Mouse (Mus musculus) spleen, postnatal 36 days (tissue): ENCODE measurements around the gene Hectd3.

Source experiments
- DNase-seq, 2 experiments: peaks; one replicate each; pipeline ENCODE4 v3.0.0; 2022; ENCODE audit warnings: low spot score in 2 of 2, mixed read lengths in 1 of 2

Gene Hectd3

DNA sequence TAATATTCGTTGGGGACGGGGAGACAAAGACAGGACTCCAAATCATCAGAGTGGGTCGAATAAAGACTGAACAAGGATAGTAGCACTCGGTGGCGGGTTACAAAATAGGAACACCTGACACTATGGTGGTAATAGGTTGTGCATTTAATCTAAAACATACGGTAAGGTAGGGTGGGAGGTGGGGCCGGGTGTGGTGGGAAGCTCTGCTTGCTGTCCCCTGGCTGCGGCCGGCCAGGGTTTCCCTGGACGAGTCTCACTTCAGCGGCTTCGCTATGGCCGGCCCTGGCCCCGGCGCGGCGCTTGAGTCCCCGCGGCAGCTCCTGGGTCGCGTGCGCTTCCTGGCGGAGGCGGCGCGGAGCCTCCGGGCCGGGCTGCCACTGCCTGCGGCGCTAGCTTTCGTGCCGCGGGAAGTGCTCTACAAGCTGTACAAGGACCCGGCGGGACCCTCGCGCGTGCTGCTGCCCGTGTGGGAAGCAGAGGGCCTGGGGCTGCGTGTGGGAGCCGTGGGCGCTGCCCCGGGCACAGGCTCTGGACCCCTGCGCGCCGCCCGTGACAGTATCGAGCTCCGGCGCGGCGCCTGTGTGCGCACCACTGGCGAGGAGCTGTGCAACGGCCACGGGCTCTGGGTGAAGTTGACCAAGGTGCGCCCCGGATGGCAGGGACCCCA lies at the start of gene Hectd3:
Gene Hectd3, plus strand, starts transcription at position 187 of the 667 bp plus-strand sequence.
- peak; percentile 60 to 72 for DNase-seq

DNA sequence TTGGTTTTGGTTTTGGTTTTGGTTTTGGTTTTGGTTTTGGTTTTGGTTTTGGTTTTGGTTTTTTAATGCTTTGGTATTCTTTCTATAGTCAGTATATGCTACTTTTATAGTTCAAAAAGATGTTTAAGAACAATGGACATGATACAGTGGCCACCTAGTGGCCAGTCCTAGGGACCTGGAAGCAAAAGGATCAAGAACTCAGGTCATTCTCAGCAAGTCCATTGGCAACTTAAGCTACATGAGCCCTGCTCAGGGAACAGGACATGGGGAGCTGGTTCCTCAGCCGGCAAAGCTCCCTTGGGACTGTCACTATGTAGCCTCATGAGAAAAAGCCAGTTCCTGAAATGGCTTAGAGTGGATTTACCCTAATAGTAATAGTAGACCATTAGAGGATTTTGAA lies 43.5 kb upstream of the Hectd3 start:
- no peak for DNase-seq

DNA sequence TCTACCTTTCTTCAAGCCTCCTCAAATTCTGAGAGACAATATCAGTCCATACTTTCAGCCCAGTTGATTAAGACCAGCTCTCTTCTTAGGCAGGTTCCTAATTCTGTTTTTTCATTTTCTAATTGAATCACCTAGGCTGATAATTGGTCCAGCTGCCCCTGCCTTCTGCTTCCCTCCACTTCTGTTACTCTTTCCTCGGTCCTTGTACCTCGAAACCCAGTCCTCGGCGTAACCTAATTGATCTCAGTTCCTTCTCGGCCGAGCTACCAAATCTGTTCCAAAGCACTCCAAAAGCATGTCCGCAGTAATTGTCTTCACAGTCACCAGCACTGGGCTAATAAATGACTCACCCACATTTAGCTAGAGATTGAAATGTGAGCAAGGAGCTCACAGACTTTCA lies 40.2 kb upstream of the Hectd3 start:
- DNase-seq = no peak

GRCm38 (mm10) chr4:116976503-116976902 lies 18.6 kb upstream of the Hectd3 start:
- no peak for DNase-seq

GRCm38 (mm10) chr4:116985681-116986080 lies 9.4 kb upstream of the Hectd3 start:
- no peak for DNase-seq

GRCm38 (mm10) chr4:116986400-116987121 lies 8.6 kb upstream of the Hectd3 start:
- peak; percentile 43 to 52 for DNase-seq

GRCm38 (mm10) chr4:116987122-116987456 lies 8.0 kb upstream of the Hectd3 start:
- no peak for DNase-seq

- DNase-seq = no peak
Measured at GRCm38 (mm10) chr4:116989731-116990130, 5.4 kb upstream of the Hectd3 start.

GRCm38 (mm10) chr4:116991366-116991765 lies 3.8 kb upstream of the Hectd3 start:
- DNase-seq = peak; percentile 67 to 70

GRCm38 (mm10) chr4:116993672-116994621 lies 1.2 kb upstream of the Hectd3 start, which contains the start of gene Urod:
TSS of gene Urod (minus strand) at chr4:116994413.
- peak; percentile 94 to 97 for DNase-seq

DNA sequence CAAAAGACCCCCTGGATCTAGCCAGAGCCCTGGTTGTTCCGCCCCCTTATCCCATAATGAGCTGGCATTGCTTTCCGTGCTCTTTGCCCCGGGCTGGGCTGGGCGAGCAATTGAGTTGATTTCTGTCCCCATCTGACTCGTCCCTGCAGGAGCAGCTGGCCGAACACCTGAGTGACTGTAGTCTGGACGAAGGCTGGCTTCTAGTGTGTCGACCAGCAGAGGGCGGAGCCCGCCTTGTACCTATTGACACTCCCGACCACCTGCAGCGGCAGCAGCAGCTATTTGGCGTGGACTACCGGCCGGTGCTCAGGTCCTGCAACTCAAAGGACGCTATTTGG lies 650 bp downstream of the Hectd3 start:
- peak; percentile 61 to 62 for DNase-seq

- DNase-seq = no peak
Measured at GRCm38 (mm10) chr4:116999513-117000154, 4.5 kb downstream of the Hectd3 start.

DNA sequence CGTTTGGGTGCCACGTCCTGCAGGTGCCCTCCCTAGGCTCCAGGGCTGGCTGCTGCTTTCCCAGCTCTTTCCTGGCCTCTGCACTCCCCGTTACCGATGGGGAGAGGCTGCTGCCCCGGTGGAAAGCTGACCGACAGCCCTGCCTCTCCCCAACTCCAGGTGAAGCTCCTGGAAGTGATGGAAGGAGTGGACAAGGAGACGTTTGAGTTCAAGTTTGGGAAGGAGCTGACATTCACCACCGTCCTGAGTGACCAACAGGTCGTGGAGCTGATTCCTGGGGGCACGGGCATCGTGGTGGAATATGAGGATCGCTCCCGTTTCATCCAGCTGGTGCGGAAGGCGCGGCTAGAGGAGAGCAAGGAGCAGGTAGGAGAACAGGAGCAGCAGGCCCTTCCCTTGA lies 6.8 kb downstream of the Hectd3 start:
- DNase-seq = no peak

- peak; percentile 33 to 41 for DNase-seq
Measured at GRCm38 (mm10) chr4:117002543-117003521, 7.7 kb downstream of the Hectd3 start.

DNA sequence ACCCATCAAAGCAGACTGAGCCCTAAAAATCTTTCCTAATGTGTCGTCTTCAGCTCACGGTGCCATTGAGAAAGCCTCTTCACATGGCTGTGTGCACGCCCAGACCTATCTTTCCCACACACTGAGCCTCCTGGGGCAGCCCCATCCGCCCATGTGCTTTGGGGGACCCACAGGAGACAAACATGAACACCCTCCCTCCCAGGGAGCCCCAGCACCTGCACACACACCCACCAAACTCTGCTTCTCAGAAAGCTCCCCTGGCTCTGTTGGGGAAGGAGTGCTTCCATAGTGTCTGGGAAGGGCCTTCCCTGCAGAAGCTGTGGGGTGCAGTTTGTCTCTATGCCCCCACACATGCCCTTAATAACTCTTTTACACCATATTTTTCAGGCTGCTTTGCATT lies 9.5 kb downstream of the Hectd3 start:
- peak; percentile 75 to 76 for DNase-seq

DNA sequence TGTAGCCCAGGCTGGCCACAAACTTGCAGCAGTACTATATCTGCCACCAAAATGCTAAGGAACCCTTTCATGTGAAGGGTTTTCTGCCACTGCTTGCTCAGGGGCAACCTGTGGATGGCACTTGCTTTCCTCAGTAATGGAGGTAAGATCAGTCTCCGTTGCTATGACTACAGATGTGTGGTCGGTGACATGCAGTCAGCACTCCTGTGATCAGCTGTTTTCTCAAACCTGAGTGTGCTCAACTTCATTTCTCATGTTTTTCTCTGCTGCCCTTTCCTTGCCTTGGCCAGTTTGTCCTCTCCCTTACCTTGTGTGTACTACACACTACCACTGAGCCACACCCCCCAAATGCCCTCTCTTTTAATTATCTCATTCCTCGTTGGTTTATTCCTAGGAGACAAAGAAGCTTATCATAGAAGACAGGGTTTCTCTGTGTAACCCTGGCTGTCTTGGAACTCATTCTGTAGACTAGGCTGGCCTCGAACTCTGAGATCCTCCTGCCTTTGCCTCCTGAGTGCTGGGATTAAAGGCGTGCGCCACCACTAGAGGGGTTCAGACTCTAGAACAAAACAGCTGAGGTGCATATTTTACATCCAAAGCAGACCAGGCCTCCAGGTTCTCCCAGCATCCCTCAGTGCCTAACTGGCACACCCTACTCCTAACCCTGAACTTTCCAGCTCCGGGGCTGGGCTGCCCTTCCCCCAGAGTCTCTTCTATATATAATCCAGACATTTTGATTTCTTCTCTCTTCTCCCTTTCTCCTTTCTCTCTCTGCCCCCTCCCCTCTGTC lies 10.7 kb downstream of the Hectd3 start:
- DNase-seq = no peak

GRCm38 (mm10) chr4:117007058-117007457 lies 11.9 kb downstream of the Hectd3 start:
- no peak for DNase-seq

DNA sequence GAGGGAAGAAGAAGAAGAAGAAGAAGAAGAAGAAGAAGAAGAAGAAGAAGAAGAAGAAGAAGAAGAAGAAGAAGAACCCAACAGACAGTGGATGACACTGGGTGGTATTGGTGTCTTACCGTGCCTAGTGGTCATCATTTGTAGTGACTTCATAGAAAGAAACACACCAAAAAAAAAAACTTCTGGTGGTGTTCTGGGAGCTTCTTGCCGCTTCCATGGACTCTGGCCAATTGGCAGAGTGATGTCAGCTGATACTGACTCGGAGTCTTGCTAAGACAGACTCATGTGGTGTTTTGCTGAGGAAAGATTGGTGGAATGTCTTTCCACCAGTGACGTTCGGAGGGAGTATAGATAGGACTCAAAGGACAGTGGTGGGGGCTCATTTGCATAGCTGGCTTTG lies 15.1 kb downstream of the Hectd3 start:
- no peak for DNase-seq

DNA sequence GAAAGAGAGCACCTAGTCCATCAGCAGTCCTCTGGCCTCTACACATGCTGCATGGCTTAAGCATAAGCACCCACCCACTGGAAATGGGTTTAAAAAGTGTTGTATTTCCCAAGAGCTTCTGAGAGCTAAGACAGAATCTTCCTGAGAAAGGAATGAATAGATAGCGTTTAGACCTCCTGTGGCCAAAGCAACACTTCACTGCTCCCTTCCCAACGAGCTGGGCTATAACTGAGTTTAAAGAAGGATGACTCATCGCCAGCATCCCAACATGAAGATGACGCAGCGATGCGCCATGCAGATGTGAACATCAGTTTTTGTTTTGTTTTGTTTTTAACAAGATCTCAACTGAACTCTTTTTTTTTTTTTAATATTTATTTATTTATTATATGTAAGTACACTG lies 18.5 kb downstream of the Hectd3 start:
- no peak for DNase-seq

DNA sequence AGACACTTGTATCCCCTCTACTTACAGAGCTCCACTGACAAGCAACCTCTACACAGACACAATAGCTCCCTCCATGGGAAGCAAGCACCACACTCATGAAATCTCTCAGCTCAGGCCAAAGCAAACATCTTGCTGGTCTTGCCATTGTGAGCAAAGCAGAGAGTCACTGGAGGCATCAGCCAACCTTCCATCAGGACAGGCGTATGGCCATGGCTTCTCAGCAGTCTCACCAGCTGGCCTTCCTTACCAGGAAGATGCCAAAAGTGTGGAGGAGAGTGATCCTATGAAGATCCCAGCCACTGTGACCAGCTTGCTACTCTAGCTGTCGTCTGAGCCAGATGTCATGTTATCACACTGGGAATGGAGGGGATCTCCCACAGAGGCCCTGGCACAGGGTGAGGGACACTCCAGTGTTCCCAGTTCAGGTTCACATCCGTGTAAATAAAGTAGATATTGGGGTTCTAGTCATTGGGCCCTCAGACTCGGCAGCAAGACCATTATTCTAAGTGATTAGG lies 19.8 kb downstream of the Hectd3 start:
- no peak for DNase-seq
